Mouse (Mus musculus) kidney, embryonic 15.5 days (tissue): ENCODE data around the gene Klri1. TPM values are rescaled to one million over a fixed set of nuclear protein-coding genes. Genes with fewer than 3 reads are reported as not detected.
"Not testable (repeated sequence)": the region's sequence is repeated elsewhere in the genome, so short reads cannot be mapped to it uniquely, and the experiment has no call there.

Source experiments
- ATAC-seq: fragments of 200-750 bp; cut with Nextera tagmentation; replicated peaks from 2 replicates; pipeline ENCODE4 v1.8.0; 2017; ENCODE audit warnings: moderate TSS enrichment; ENCODE audit not compliant: low FRiP score
- H3K27ac ChIP-seq: fragments of 300-500 bp; sonication (generic); 2 replicates; pipeline ENCODE4 v1.5.1; 2015; ENCODE audit warnings: mild to moderate bottlenecking, inconsistent platforms
- H3K27me3 ChIP-seq: fragments of 300-500 bp; sonication (generic); 2 replicates; pipeline ENCODE4 v1.6.1; 2015; ENCODE audit warnings: inconsistent platforms
- H3K36me3 ChIP-seq: fragments of 300-500 bp; sonication (generic); 2 replicates; pipeline ENCODE4 v1.6.1; 2015; ENCODE audit warnings: inconsistent platforms
- H3K4me1 ChIP-seq: fragments of 300-500 bp; sonication (generic); 2 replicates; pipeline ENCODE4 v1.6.1; 2015; ENCODE audit warnings: inconsistent platforms
- H3K4me2 ChIP-seq: fragments of 300-500 bp; sonication (generic); 2 replicates; pipeline ENCODE4 v1.6.1; 2015; ENCODE audit warnings: moderate library complexity, mild to moderate bottlenecking, inconsistent platforms
- H3K4me3 ChIP-seq: fragments of 300-500 bp; sonication (generic); replicated peaks from 2 replicates; pipeline ENCODE4 v1.5.1; 2015; ENCODE audit warnings: mild to moderate bottlenecking, inconsistent platforms
- H3K9ac ChIP-seq: fragments of 300-500 bp; sonication (generic); 2 replicates; pipeline ENCODE4 v1.6.1; 2015; ENCODE audit warnings: mild to moderate bottlenecking, inconsistent platforms
- H3K9me3 ChIP-seq: fragments of 300-500 bp; sonication (generic); replicated peaks from 2 replicates; pipeline ENCODE4 v1.6.1; 2016; ENCODE audit warnings: inconsistent platforms
- WGBS: fragments of 180-500 bp; shearing (Covaris S2); methylation state at CpG from one replicate; pipeline ENCODE4 v1.1.7; 2015; ENCODE audit warnings: mixed read lengths; 5-methylcytosine and 5-hydroxymethylcytosine counted together
- polyA plus RNA-seq: library from polyadenylated mRNA; unstranded; fragments of >200 nt; fragmentation: Nextera tagmentation; extraction: Ambion mirVana; gene quantifications from 2 replicates; pipeline ENCODE4 v1.2.1, GENCODE M21; 2015

The Klri1 gene
- 0.26 TPM in 1 of 2 replicates, not detected in the other for polyA plus RNA-seq

- H3K9me3 ChIP-seq = no peaks in the 10 kb centered on the region
- H3K9ac ChIP-seq = no peak within 1 kb of the TSS
- H3K36me3 ChIP-seq = no peaks in the 10 kb centered on the region
- H3K27ac ChIP-seq = no peak within 1 kb of the TSS
- ATAC-seq = no peak
- H3K4me3 ChIP-seq = no peak within 1 kb of the TSS
- H3K4me1 ChIP-seq = peaks cover 4% of the 10 kb centered on the region; the same call in 1 of the 2 replicates
- H3K27me3 ChIP-seq = no peaks in the 10 kb centered on the region
- H3K4me2 ChIP-seq = no peak within 1 kb of the TSS
- 91% methylated on average over 4 of the region's 4 CpGs for WGBS
These were observed at the start of gene Klri1 for GRCm38 (mm10) chr6:129717032-129717431. Klri1 (minus strand) TSS chr6:129717132.

- no peak overlapping the region for H3K4me3 ChIP-seq
- H3K9ac ChIP-seq = no peak overlapping the region
- no peaks in the 10 kb centered on the region for H3K4me1 ChIP-seq
- H3K27ac ChIP-seq = no peak overlapping the region
- no peaks in the 10 kb centered on the region for H3K36me3 ChIP-seq
- WGBS = 68% methylated on average over 3 of the region's 3 CpGs
- H3K4me2 ChIP-seq = no peak overlapping the region
- ATAC-seq = no peak
- no peaks in the 10 kb centered on the region for H3K27me3 ChIP-seq
- no peaks in the 10 kb centered on the region for H3K9me3 ChIP-seq
These were observed 30.7 kb upstream of the Klri1 start for GRCm38 (mm10) chr6:129747654-129748032.

GRCm38 (mm10) chr6:129747016-129747653 is 30.2 kb upstream of the Klri1 start:
- Histone ChIP-seq H3K27me3 (no peaks in the 10 kb centered on the region), H3K4me2 (no peak overlapping the region), H3K9ac (no peak overlapping the region), H3K36me3 (no peaks in the 10 kb centered on the region), H3K4me1 (no peaks in the 10 kb centered on the region), H3K4me3 (no peak overlapping the region), H3K27ac (no peak overlapping the region), H3K9me3 (no peaks in the 10 kb centered on the region)
- ATAC-seq = no peak
- WGBS = 81% methylated on average over 4 of the region's 4 CpGs

GRCm38 (mm10) chr6:129746151-129746550 is 29.2 kb upstream of the Klri1 start:
- no peaks in the 10 kb centered on the region for H3K9me3 ChIP-seq
- H3K36me3 ChIP-seq = no peaks in the 10 kb centered on the region
- H3K9ac ChIP-seq = no peak overlapping the region
- no peak overlapping the region for H3K27ac ChIP-seq
- H3K4me2 ChIP-seq = no peak overlapping the region
- H3K4me3 ChIP-seq = no peak overlapping the region
- H3K27me3 ChIP-seq = no peaks in the 10 kb centered on the region
- H3K4me1 ChIP-seq = no peaks in the 10 kb centered on the region
- ATAC-seq = no peak
- WGBS = 60% methylated on average over 3 of the region's 3 CpGs

GRCm38 (mm10) chr6:129740069-129740721 is 23.3 kb upstream of the Klri1 start, which contains the start of gene Klri2:
Klri2 (minus strand) TSS chr6:129740484.
- no peak within 1 kb of the TSS for H3K4me3 ChIP-seq
- 78% methylated on average over 2 of the region's 2 CpGs for WGBS
- no peak within 1 kb of the TSS for H3K4me2 ChIP-seq
- no peaks in the 10 kb centered on the region for H3K4me1 ChIP-seq
- no peaks in the 10 kb centered on the region for H3K9me3 ChIP-seq
- ATAC-seq = no peak
- H3K9ac ChIP-seq = no peak within 1 kb of the TSS
- H3K27me3 ChIP-seq = no peaks in the 10 kb centered on the region
- no peak within 1 kb of the TSS for H3K27ac ChIP-seq
- H3K36me3 ChIP-seq = no peaks in the 10 kb centered on the region

- H3K4me2 ChIP-seq = no peak overlapping the region
- H3K27ac ChIP-seq = no peak overlapping the region
- no peak overlapping the region for H3K9ac ChIP-seq
- H3K9me3 ChIP-seq = no peaks in the 10 kb centered on the region
- H3K4me3 ChIP-seq = no peak overlapping the region
- no peak for ATAC-seq
- no peaks in the 10 kb centered on the region for H3K36me3 ChIP-seq
- no peaks in the 10 kb centered on the region for H3K4me1 ChIP-seq
- no peaks in the 10 kb centered on the region for H3K27me3 ChIP-seq
These were observed 19.5 kb upstream of the Klri1 start for GRCm38 (mm10) chr6:129736414-129736813.

- no peaks in the 10 kb centered on the region for H3K9me3 ChIP-seq
- H3K4me3 ChIP-seq = no peak overlapping the region
- no peak overlapping the region for H3K27ac ChIP-seq
- H3K9ac ChIP-seq = no peak overlapping the region
- no peaks in the 10 kb centered on the region for H3K27me3 ChIP-seq
- H3K36me3 ChIP-seq = no peaks in the 10 kb centered on the region
- ATAC-seq = no peak
- 85% methylated on average over 1 of the region's 1 CpGs for WGBS
- H3K4me1 ChIP-seq = no peaks in the 10 kb centered on the region
- H3K4me2 ChIP-seq = no peak overlapping the region
These were observed 10.3 kb upstream of the Klri1 start for GRCm38 (mm10) chr6:129727237-129727636.

- ATAC-seq = no peak; the same call in 1 of the 2 replicates
- WGBS = 70% methylated on average over 1 of the region's 1 CpGs
These were observed 4.5 kb upstream of the Klri1 start for GRCm38 (mm10) chr6:129721390-129721789.

GRCm38 (mm10) chr6:129720487-129720886 is 3.6 kb upstream of the Klri1 start:
- Histone ChIP-seq H3K27me3 (no peaks in the 10 kb centered on the region), H3K4me3 (no peak overlapping the region), H3K27ac (no peak overlapping the region), H3K9ac (no peak overlapping the region), H3K36me3 (no peaks in the 10 kb centered on the region), H3K4me1 (peaks cover 4% of the 10 kb centered on the region; the same call in 1 of the 2 replicates), H3K9me3 (no peaks in the 10 kb centered on the region), H3K4me2 (no peak overlapping the region)
- peak; percentile 75 for ATAC-seq
- 2% methylated on average over 3 of the region's 3 CpGs for WGBS

More at GRCm38 (mm10) chr6:129721390-129721789, 4.5 kb upstream of the Klri1 start:
- Histone ChIP-seq H3K4me1 (peaks cover 4% of the 10 kb centered on the region; the same call in 1 of the 2 replicates), H3K27me3 (no peaks in the 10 kb centered on the region), H3K4me3 (no peak overlapping the region), H3K9me3 (no peaks in the 10 kb centered on the region), H3K9ac (no peak overlapping the region), H3K4me2 (no peak overlapping the region), H3K27ac (no peak overlapping the region), H3K36me3 (no peaks in the 10 kb centered on the region)

- no peaks in the 10 kb centered on the region for H3K27me3 ChIP-seq
- no peaks in the 10 kb centered on the region for H3K4me1 ChIP-seq
- no peaks in the 10 kb centered on the region for H3K9me3 ChIP-seq
- no peak overlapping the region for H3K4me2 ChIP-seq
- H3K9ac ChIP-seq = no peak overlapping the region
- H3K4me3 ChIP-seq = no peak overlapping the region
- WGBS = 40% methylated on average over 1 of the region's 1 CpGs
- H3K27ac ChIP-seq = no peak overlapping the region
- H3K36me3 ChIP-seq = no peaks in the 10 kb centered on the region
- ATAC-seq = no peak; the same call in 1 of the 2 replicates
These were observed 3.4 kb downstream of the Klri1 start for GRCm38 (mm10) chr6:129713566-129713965.

- H3K27ac ChIP-seq, ATAC-seq, H3K36me3 ChIP-seq, H3K4me2 ChIP-seq, H3K9me3 ChIP-seq, H3K4me3 ChIP-seq, H3K4me1 ChIP-seq, H3K27me3 ChIP-seq, H3K9ac ChIP-seq: not testable (repeated sequence)
- WGBS = 45% methylated on average over 10 of the region's 10 CpGs
These were observed 25.5 kb downstream of the Klri1 start for GRCm38 (mm10) chr6:129691436-129691835.

- Histone ChIP-seq H3K27me3 (no peaks in the 10 kb centered on the region), H3K4me2 (no peak overlapping the region), H3K9me3 (no peaks in the 10 kb centered on the region), H3K9ac (no peak overlapping the region), H3K4me1 (no peaks in the 10 kb centered on the region), H3K27ac (no peak overlapping the region), H3K4me3 (no peak overlapping the region), H3K36me3 (no peaks in the 10 kb centered on the region)
- 0 out of 2 replicates have a peak, but pooled peaks have one; percentile 29 for ATAC-seq
- 50% methylated on average over 1 of the region's 1 CpGs for WGBS
These were observed 36.6 kb downstream of the Klri1 start for GRCm38 (mm10) chr6:129680379-129680778.
